Mouse (Mus musculus): ENCODE measurements around the gene Ptov1. TPM values are rescaled to one million over a fixed set of nuclear protein-coding genes. Genes with fewer than 3 reads are reported as not detected.

The Ptov1 gene
- polyA plus RNA-seq, 1 experiment from 2014 or later: 307 TPM

DNA sequence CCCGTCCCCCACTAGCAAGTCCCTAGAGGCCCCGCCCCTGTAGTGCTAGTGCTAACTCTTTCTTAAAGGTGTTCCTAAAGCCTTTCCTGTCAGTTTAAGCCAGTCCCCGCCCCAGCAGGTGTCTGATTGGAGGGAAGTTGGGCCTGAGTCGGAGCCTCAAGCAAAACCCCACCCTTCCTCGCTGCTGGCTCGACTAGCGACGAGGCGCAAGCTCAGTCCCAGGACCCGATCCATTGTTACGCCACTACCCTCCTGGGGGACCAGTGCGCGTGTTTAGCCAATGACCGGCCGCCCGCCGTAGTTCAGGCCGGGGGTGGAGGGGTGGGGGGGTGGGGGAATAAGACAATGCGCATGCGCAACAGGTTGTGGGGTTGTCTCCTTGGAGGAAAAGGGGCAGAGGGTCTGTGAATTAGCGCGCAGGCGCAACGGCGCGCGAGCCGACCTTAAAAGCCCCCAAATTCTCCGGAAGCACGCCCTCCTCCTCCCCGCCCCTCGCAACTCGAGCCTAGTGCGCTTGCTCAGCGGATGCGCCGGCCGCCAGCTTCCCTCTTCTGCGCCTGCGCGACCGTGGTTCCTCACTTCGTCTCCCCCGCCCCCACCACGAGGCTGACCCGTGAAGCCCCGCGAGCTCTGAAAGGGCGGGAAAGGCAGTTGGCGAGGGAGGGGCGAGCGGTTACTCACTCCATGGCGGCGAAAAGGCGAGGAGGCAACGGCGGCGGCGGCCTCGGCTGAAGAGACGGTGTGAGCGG, 53.7 kb downstream of the Ptov1 start, which contains the start of the genes Nup62 and Il4i1:
Gene Nup62 (plus strand): TSS at position 368 of the 749 bp plus-strand sequence.
Gene Il4i1 (plus strand): TSS at position 667 of the 749 bp plus-strand sequence.
- H3K4me3 ChIP-seq (ENCODE audit: low read length): peak within 1 kb of the TSS; percentile 83
- ATAC-seq (ENCODE audit: low read depth): peak; percentile 94
- peak within 1 kb of the TSS; percentile 88 for H3K4me2 ChIP-seq (ENCODE audit: low read depth, low read length)
- no peaks in the 10 kb centered on the region for H3K9me3 ChIP-seq (ENCODE audit: control insufficient read depth, low read length)
- H3K36me3 ChIP-seq (ENCODE audit: control insufficient read depth, insufficient read depth, low read length): peaks cover 7% of the 10 kb centered on the region
- H3K27me3 ChIP-seq (ENCODE audit: control insufficient read depth, insufficient read depth, low read depth, low read length): no peaks in the 10 kb centered on the region
- H3K9ac ChIP-seq (ENCODE audit: low read length): peak within 1 kb of the TSS; percentile 96
- under 1% methylated on average over 54 of the region's 62 CpGs for WGBS
- H3K4me1 ChIP-seq (replicated peaks; ENCODE audit: control insufficient read depth, insufficient read depth, low read length): peaks cover 29% of the 10 kb centered on the region
- peak within 1 kb of the TSS; percentile 97 for H3K27ac ChIP-seq (ENCODE audit: low read length)

DNA sequence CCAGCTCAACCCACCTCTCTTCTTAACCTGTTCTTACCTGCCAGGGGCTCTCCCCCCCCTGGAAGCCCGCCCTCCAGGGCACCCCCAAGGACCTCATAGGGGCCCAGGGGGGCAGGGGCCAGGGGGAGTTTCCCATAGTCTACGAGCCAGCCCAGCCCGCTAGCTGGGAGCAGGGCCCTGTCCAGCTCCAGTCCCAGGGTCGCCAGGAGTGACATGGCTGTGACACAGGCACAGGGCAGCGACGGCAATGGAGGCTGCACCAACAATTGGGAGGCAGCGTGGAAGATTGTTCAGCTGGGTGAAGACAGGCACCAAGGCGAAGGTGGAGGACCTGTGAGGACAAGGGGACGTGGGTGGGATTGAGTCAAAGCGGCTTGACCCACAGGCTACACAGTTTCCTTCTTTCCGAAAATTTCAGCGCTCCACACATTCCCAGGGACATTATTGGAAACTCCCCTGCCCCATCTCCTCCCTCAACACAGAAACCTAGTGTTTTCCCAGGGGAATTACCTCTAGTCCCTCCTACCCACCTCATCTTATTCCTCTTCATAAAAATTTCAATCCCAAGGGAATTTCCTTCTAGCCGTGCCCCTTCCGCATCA, 54.5 kb downstream of the Ptov1 start:
- no peaks in the 10 kb centered on the region for H3K9me3 ChIP-seq (ENCODE audit: control insufficient read depth, low read length)
- H3K4me1 ChIP-seq (replicated peaks; ENCODE audit: control insufficient read depth, insufficient read depth, low read length): peaks cover 29% of the 10 kb centered on the region
- peak overlapping the region; percentile 88 for H3K4me2 ChIP-seq (ENCODE audit: low read depth, low read length)
- peaks cover 7% of the 10 kb centered on the region for H3K36me3 ChIP-seq (ENCODE audit: control insufficient read depth, insufficient read depth, low read length)
- peak overlapping the region; percentile 83 for H3K4me3 ChIP-seq (ENCODE audit: low read length)
- WGBS: 31% methylated on average over 14 of the region's 14 CpGs
- peak overlapping the region; percentile 97 for H3K27ac ChIP-seq (ENCODE audit: low read length)
- peak overlapping the region; percentile 59 for H3K9ac ChIP-seq (ENCODE audit: low read length)
- H3K27me3 ChIP-seq (ENCODE audit: control insufficient read depth, insufficient read depth, low read depth, low read length): no peaks in the 10 kb centered on the region
- ATAC-seq (ENCODE audit: low read depth): no peak

DNA sequence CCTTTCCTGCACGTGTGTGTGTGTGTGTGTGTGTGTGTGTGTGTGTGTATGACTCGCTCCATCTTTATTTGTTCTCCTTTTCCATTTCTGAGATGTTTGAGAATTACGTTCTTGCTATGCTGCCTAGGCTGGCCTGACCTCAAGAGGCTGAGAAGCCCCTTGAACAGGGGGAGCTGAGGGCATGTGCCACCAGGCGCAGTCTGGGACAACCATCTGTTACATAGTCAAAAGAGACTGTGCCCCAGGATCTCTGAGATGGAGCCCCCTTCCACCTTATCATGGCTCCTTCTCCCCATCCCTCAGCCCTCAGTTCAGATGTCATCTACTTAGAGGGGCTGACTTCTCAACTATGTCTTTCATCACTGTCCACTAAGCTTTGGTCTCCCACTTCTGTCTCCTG, 55.2 kb downstream of the Ptov1 start:
- Histone ChIP-seq H3K9me3 (ENCODE audit: control insufficient read depth, low read length) (no peaks in the 10 kb centered on the region), H3K27me3 (ENCODE audit: control insufficient read depth, insufficient read depth, low read depth, low read length) (no peaks in the 10 kb centered on the region), H3K4me1 (replicated peaks; ENCODE audit: control insufficient read depth, insufficient read depth, low read length) (peaks cover 25% of the 10 kb centered on the region), H3K9ac (ENCODE audit: low read length) (no peak overlapping the region), H3K4me3 (ENCODE audit: low read length) (no peak overlapping the region), H3K27ac (ENCODE audit: low read length) (no peak overlapping the region), H3K36me3 (ENCODE audit: control insufficient read depth, insufficient read depth, low read length) (peaks cover 7% of the 10 kb centered on the region), H3K4me2 (ENCODE audit: low read depth, low read length) (no peak overlapping the region)
- no peak for ATAC-seq (ENCODE audit: low read depth)
- 83% methylated on average over 4 of the region's 4 CpGs for WGBS

DNA sequence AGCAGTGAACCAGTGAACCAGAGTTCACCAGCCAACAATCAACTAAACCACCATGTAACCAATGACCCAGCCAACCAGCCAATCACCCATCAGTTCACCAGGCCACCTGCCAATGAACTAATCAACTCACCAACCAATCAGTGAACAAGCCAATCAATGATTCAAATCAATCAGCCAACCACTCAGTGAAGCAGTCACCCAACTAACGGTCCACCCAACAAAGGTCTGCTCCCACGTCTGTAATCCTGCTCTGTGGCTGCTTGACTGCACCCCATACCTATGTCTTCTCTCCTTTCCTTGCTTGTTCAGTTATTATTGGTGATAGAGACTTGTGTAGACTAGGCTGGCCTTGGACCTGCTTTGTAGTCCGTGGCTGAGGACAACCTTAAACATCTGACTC, 55.6 kb downstream of the Ptov1 start:
- Histone ChIP-seq H3K4me2 (ENCODE audit: low read depth, low read length) (no peak overlapping the region), H3K36me3 (ENCODE audit: control insufficient read depth, insufficient read depth, low read length) (peaks cover 7% of the 10 kb centered on the region), H3K9ac (ENCODE audit: low read length) (no peak overlapping the region), H3K9me3 (ENCODE audit: control insufficient read depth, low read length) (no peaks in the 10 kb centered on the region), H3K27ac (ENCODE audit: low read length) (no peak overlapping the region), H3K4me3 (ENCODE audit: low read length) (no peak overlapping the region), H3K27me3 (ENCODE audit: control insufficient read depth, insufficient read depth, low read depth, low read length) (no peaks in the 10 kb centered on the region), H3K4me1 (replicated peaks; ENCODE audit: control insufficient read depth, insufficient read depth, low read length) (peaks cover 21% of the 10 kb centered on the region)
- 88% methylated on average over 3 of the region's 3 CpGs for WGBS
- ATAC-seq (ENCODE audit: low read depth): no peak

MicroRNAs encoded within 50 kb of the gene (microRNA counts, 519-probe panel; counts per million panel counts)
- not detected for microRNA mmu-miR-707

Small RNAs within 50 kb of the gene (microRNA-seq; reads per million reads assigned to microRNA genes)
- not detected for gene Mir707

Other genes starting within 250 kb of the Ptov1 start
- 38.8 and 39.4 TPM in 2 replicates for gene Myh14, start 198.9 kb downstream of the Ptov1 start, polyA plus RNA-seq (2015; fragmentation: Nextera tagmentation; extraction: Ambion mirVana)
- not detected in 2 replicates for gene Izumo2, start 161.0 kb downstream of the Ptov1 start, polyA plus RNA-seq (2015; fragmentation: Nextera tagmentation; extraction: Ambion mirVana)
- 46.9 and 53.0 TPM in 2 replicates for gene Vrk3, start 121.4 kb downstream of the Ptov1 start, polyA plus RNA-seq (2015; fragmentation: Nextera tagmentation; extraction: Ambion mirVana)
- 2.0 TPM in 2 replicates for gene Zfp473, start 118.7 kb downstream of the Ptov1 start, polyA plus RNA-seq (2015; fragmentation: Nextera tagmentation; extraction: Ambion mirVana)
- 88.6 and 98.6 TPM in 2 replicates for gene Nup62, start 53.7 kb downstream of the Ptov1 start, polyA plus RNA-seq (2015; fragmentation: Nextera tagmentation; extraction: Ambion mirVana)
- gene Il4i1, start 53.4 kb downstream of the Ptov1 start, polyA plus RNA-seq (2015; fragmentation: Nextera tagmentation; extraction: Ambion mirVana): 1.4 and 1.7 TPM in 2 replicates
- 3.3 and 3.5 TPM in 2 replicates for gene Atf5, start 53.1 kb downstream of the Ptov1 start, polyA plus RNA-seq (2015; fragmentation: Nextera tagmentation; extraction: Ambion mirVana)
- gene Akt1s1, start 20.8 kb downstream of the Ptov1 start, polyA plus RNA-seq (2015; fragmentation: Nextera tagmentation; extraction: Ambion mirVana): 92.3 and 95.6 TPM in 2 replicates
- 83.7 and 84.4 TPM in 2 replicates for gene Tbc1d17, start 20.7 kb downstream of the Ptov1 start, polyA plus RNA-seq (2015; fragmentation: Nextera tagmentation; extraction: Ambion mirVana)
- 38.0 and 39.0 TPM in 2 replicates for gene Pnkp, start 12.6 kb downstream of the Ptov1 start, polyA plus RNA-seq (2015; fragmentation: Nextera tagmentation; extraction: Ambion mirVana)
- 97.3 and 102 TPM in 2 replicates for gene Med25, start 22.9 kb upstream of the Ptov1 start, polyA plus RNA-seq (2015; fragmentation: Nextera tagmentation; extraction: Ambion mirVana)
- gene Fuz, start 26.3 kb upstream of the Ptov1 start, polyA plus RNA-seq (2015; fragmentation: Nextera tagmentation; extraction: Ambion mirVana): 22.4 and 24.3 TPM in 2 replicates
- gene Ap2a1, start 59.7 kb upstream of the Ptov1 start, polyA plus RNA-seq (2015; fragmentation: Nextera tagmentation; extraction: Ambion mirVana): 58.2 and 63.7 TPM in 2 replicates
- gene Tsks, start 73.4 kb upstream of the Ptov1 start, polyA plus RNA-seq (2015; fragmentation: Nextera tagmentation; extraction: Ambion mirVana): 0.15 and 0.44 TPM in 2 replicates
- gene Cpt1c, start 105.1 kb upstream of the Ptov1 start, polyA plus RNA-seq (2015; fragmentation: Nextera tagmentation; extraction: Ambion mirVana): 17.1 and 17.5 TPM in 2 replicates
- 413 and 457 TPM in 2 replicates for gene Prmt1, start 116.8 kb upstream of the Ptov1 start, polyA plus RNA-seq (2015; fragmentation: Nextera tagmentation; extraction: Ambion mirVana)
- gene Irf3, start 127.9 kb upstream of the Ptov1 start, polyA plus RNA-seq (2015; fragmentation: Nextera tagmentation; extraction: Ambion mirVana): 96.5 and 108 TPM in 2 replicates
- 62.0 and 64.5 TPM in 2 replicates for gene Bcl2l12, start 128.9 kb upstream of the Ptov1 start, polyA plus RNA-seq (2015; fragmentation: Nextera tagmentation; extraction: Ambion mirVana)
- 28.9 and 30.7 TPM in 2 replicates for gene Scaf1, start 146.6 kb upstream of the Ptov1 start, polyA plus RNA-seq (2015; fragmentation: Nextera tagmentation; extraction: Ambion mirVana)
- gene Rras, start 148.2 kb upstream of the Ptov1 start, polyA plus RNA-seq (2015; fragmentation: Nextera tagmentation; extraction: Ambion mirVana): 54.6 and 59.7 TPM in 2 replicates
- 9.2 TPM in 2 replicates for gene Prr12, start 183.1 kb upstream of the Ptov1 start, polyA plus RNA-seq (2015; fragmentation: Nextera tagmentation; extraction: Ambion mirVana)
- gene Nosip, start 192.6 kb upstream of the Ptov1 start, polyA plus RNA-seq (2015; fragmentation: Nextera tagmentation; extraction: Ambion mirVana): 72.5 and 77.8 TPM in 2 replicates
- 28.7 and 31.9 TPM in 2 replicates for gene Prrg2, start 192.9 kb upstream of the Ptov1 start, polyA plus RNA-seq (2015; fragmentation: Nextera tagmentation; extraction: Ambion mirVana)
- gene Rcn3, start 222.4 kb upstream of the Ptov1 start, polyA plus RNA-seq (2015; fragmentation: Nextera tagmentation; extraction: Ambion mirVana): 308 and 326 TPM in 2 replicates
- gene Fcgrt, start 234.1 kb upstream of the Ptov1 start, polyA plus RNA-seq (2015; fragmentation: Nextera tagmentation; extraction: Ambion mirVana): 93.7 and 97.1 TPM in 2 replicates